Mouse (Mus musculus) C2C12 (cell line): ENCODE results near the gene E2f1. TPM values are rescaled to one million over a fixed set of nuclear protein-coding genes. Genes with fewer than 3 reads are reported as not detected.

Experiments used
- H3K27me3 ChIP-seq: one replicate; pipeline ENCODE4 v1.6.1; 2011; ENCODE audit not compliant: control insufficient read depth, insufficient read depth, insufficient read length
- H3K36me3 ChIP-seq: one replicate; pipeline ENCODE4 v1.6.1; 2011; ENCODE audit not compliant: control insufficient read depth, insufficient read depth
- H3K4me3 ChIP-seq: one replicate; pipeline ENCODE4 v1.5.1; 2011; ENCODE audit warnings: mild to moderate bottlenecking, control low read depth; ENCODE audit not compliant: poor library complexity, insufficient read depth, severe bottlenecking
- H3K79me2 ChIP-seq: one replicate; pipeline ENCODE4 v1.6.1; 2011; ENCODE audit not compliant: control insufficient read depth, insufficient read depth
- H3K79me3 ChIP-seq: one replicate; pipeline ENCODE4 v1.6.1; 2011; ENCODE audit warnings: low read depth, control low read depth
- H3ac ChIP-seq: one replicate; pipeline ENCODE3; 2011; ENCODE audit warnings: low read depth; ENCODE audit not compliant: control insufficient read depth, insufficient read length
- CEBPB ChIP-seq: IDR thresholded peaks from one replicate; pipeline ENCODE4 v1.6.1; 2011; ENCODE audit warnings: low read depth, mild to moderate bottlenecking, control low read depth, moderate library complexity
- CTCF ChIP-seq: IDR thresholded peaks from one replicate; pipeline ENCODE4 v1.5.1; 2011; ENCODE audit not compliant: control insufficient read depth, insufficient read depth, insufficient read length
- FOSL1 ChIP-seq: IDR thresholded peaks from one replicate; pipeline ENCODE4 v1.8.0; 2011; ENCODE audit warnings: mild to moderate bottlenecking, low read length; ENCODE audit not compliant: poor library complexity, insufficient read depth, severe bottlenecking
- MAX ChIP-seq: IDR thresholded peaks from one replicate; pipeline ENCODE4 v1.6.1; 2011; ENCODE audit warnings: mild to moderate bottlenecking, control low read depth
- MYOD1 ChIP-seq: IDR thresholded peaks from one replicate; pipeline ENCODE4 v1.6.1; 2011; ENCODE audit warnings: low read depth; ENCODE audit not compliant: control insufficient read depth, insufficient read length
- MYOG ChIP-seq: IDR thresholded peaks from one replicate; pipeline ENCODE4 v1.6.1; 2011; ENCODE audit not compliant: control insufficient read depth, insufficient read length; ENCODE audit errors: extremely low read depth
- USF1 ChIP-seq: IDR thresholded peaks from one replicate; pipeline ENCODE4 v1.6.1; 2011; ENCODE audit warnings: low read depth, mild to moderate bottlenecking, control low read depth, moderate library complexity
- polyA plus RNA-seq: library from polyadenylated mRNA; unstranded; fragments of >200 nt; fragmentation: generic; extraction: Trizol; gene quantifications from one replicate; pipeline ENCODE4 v1.2.1, GENCODE M21; 2012; ENCODE audit warnings: missing spikeins

E2f1 gene
- polyA plus RNA-seq, 1 experiment, result 33.3 TPM

DNA sequence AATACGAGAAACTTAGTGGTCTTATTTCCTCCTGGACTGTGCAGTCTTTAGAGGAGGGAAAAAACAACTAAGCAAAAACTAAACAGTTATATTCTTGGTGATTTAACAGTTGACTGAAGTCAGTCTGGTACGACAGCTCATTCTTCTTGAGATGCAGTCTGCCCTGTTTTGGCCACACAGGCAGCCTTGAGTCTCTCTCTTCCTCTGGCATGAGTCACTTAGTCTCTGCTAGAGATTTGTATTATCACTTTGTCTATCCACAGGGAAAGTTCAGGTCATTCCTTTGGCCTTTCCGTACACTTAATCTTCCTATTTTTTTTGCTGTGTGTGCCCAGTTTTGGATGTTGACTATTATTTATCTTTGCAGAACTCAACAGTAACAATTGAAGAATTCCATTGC lies 59.6 kb downstream of the E2f1 start:
- TF ChIP-seq MAX, result no peak
- no peak for TF ChIP-seq USF1
- no peak for TF ChIP-seq FOSL1
- no peak for TF ChIP-seq MYOD1
- no peak for TF ChIP-seq CEBPB
- TF ChIP-seq CTCF, result no peak
- no peak for TF ChIP-seq MYOG

More for the DNA sequence above, 59.6 kb downstream of the E2f1 start:
- H3ac ChIP-seq, result no peak overlapping the region
- no peak overlapping the region for H3K4me3 ChIP-seq
- no peaks in the 10 kb centered on the region for H3K79me2 ChIP-seq
- no peaks in the 10 kb centered on the region for H3K79me3 ChIP-seq
- H3K27me3 ChIP-seq, result no peaks in the 10 kb centered on the region
- peaks cover 46% of the 10 kb centered on the region for H3K36me3 ChIP-seq

Other genes starting within 250 kb of the E2f1 start
- gene Cdk5rap1, start 196.9 kb downstream of the E2f1 start, polyA plus RNA-seq, result 9.8 TPM
- gene Snta1, start 161.8 kb downstream of the E2f1 start, polyA plus RNA-seq, result 28.5 TPM
- 8.5 TPM for gene Cbfa2t2, start 133.4 kb downstream of the E2f1 start, polyA plus RNA-seq
- gene 1700003F12Rik, start 22.8 kb downstream of the E2f1 start, polyA plus RNA-seq, result 6.8 TPM
- gene Actl10, start 18.1 kb downstream of the E2f1 start, polyA plus RNA-seq, result 0.33 TPM
- gene Necab3, start 11.0 kb downstream of the E2f1 start, polyA plus RNA-seq, result 0.46 TPM
- gene Pxmp4, start 33.8 kb upstream of the E2f1 start, polyA plus RNA-seq, result 6.4 TPM
- 2.6 TPM for gene Zfp341, start 43.4 kb upstream of the E2f1 start, polyA plus RNA-seq
- 0.08 TPM for gene 4930519P11Rik, start 43.5 kb upstream of the E2f1 start, polyA plus RNA-seq
- gene Chmp4b, start 81.8 kb upstream of the E2f1 start, polyA plus RNA-seq, result 123 TPM
- gene Gm14214, start 200.1 kb upstream of the E2f1 start, polyA plus RNA-seq, result not detected
- gene Raly, start 221.2 kb upstream of the E2f1 start, polyA plus RNA-seq, result 358 TPM
- gene a, start 221.5 kb upstream of the E2f1 start, polyA plus RNA-seq, result not detected